Mouse (Mus musculus) lung, embryonic 14.5 days (tissue): ENCODE measurements around the gene Lipa. TPM values are rescaled to one million over a fixed set of nuclear protein-coding genes. Genes with fewer than 3 reads are reported as not detected.
A peak's percentile ranks its signal among the peaks of the same experiment; 100 is the strongest.

ENCODE experiments used
- ATAC-seq: fragments of 200-750 bp; cut with Nextera tagmentation; 2 replicates; pipeline ENCODE4 v1.8.0; 2017; ENCODE audit warnings: mild to moderate bottlenecking, moderate TSS enrichment, moderate library complexity; ENCODE audit not compliant: insufficient read depth
- DNase-seq: peaks from one replicate; pipeline ENCODE4 v3.0.0-alpha.2; 2015
- H3K27ac ChIP-seq: fragments of 300-500 bp; sonication (generic); 2 replicates; pipeline ENCODE4 v1.5.1; 2014; ENCODE audit warnings: low read depth, mild to moderate bottlenecking, moderate library complexity
- H3K27me3 ChIP-seq: fragments of 300-500 bp; sonication (generic); 2 replicates; pipeline ENCODE4 v1.6.1; 2014; ENCODE audit warnings: low read length, control low read depth; ENCODE audit not compliant: insufficient read depth
- H3K36me3 ChIP-seq: fragments of 300-500 bp; sonication (generic); 2 replicates; pipeline ENCODE4 v1.6.1; 2014; ENCODE audit warnings: control low read depth; ENCODE audit not compliant: insufficient read depth
- H3K4me1 ChIP-seq: fragments of 300-500 bp; sonication (generic); 2 replicates; pipeline ENCODE4 v1.6.1; 2014; ENCODE audit warnings: antibody characterized with exemption, control low read depth; ENCODE audit not compliant: insufficient read depth
- H3K4me2 ChIP-seq: fragments of 300-500 bp; sonication (generic); 2 replicates; pipeline ENCODE4 v1.6.1; 2014; ENCODE audit warnings: mild to moderate bottlenecking
- H3K4me3 ChIP-seq: fragments of 300-500 bp; sonication (generic); 2 replicates; pipeline ENCODE4 v1.5.1; 2014; ENCODE audit warnings: low read depth, low read length
- H3K9ac ChIP-seq: fragments of 300-500 bp; sonication (generic); 2 replicates; pipeline ENCODE4 v1.6.1; 2014
- H3K9me3 ChIP-seq: fragments of 300-500 bp; sonication (generic); 2 replicates; pipeline ENCODE4 v1.6.1; 2016; ENCODE audit warnings: low read depth, low read length, control low read depth
- CTCF ChIP-seq: IDR thresholded peaks from 2 replicates; pipeline ENCODE4 v1.5.1; 2016; ENCODE audit warnings: antibody characterized with exemption, low read depth
- WGBS: fragments of 180-500 bp; shearing (Covaris S2); extraction: QIAGEN DNeasy Blood & Tissue Kit; methylation state at CpG from one replicate; pipeline ENCODE4 v1.1.7; 2014; 5-methylcytosine and 5-hydroxymethylcytosine counted together
- polyA plus RNA-seq: library from polyadenylated mRNA; unstranded; fragments of >200 nt; fragmentation: Nextera tagmentation; extraction: Ambion mirVana; gene quantifications from 2 replicates; pipeline ENCODE4 v1.2.1, GENCODE M21; 2014

Gene Lipa
- polyA plus RNA-seq, 1 experiment from 2014 or later = 44.8 TPM

DNA sequence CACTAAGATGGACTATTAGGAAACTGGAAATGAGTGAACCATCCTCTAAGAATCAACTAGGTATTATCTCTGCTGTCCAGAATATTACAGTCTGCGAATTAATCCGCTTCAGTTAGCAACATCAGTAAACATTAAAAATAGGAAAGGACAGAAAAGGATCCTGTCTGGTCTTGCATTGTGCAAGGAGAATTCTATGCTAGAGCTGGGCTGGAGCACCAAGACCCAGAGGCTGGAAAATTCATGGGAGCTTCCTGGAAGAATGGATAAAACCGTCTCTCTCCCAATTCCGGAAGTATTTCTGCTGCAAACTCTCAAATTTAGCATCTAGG is 22.9 kb upstream of the Lipa start:
- Histone ChIP-seq H3K4me3 (peak overlapping the region; percentile 45), H3K27me3 (no peaks in the 10 kb centered on the region), H3K36me3 (no peaks in the 10 kb centered on the region), H3K4me1 (peaks cover 10% of the 10 kb centered on the region; the same call in 1 of the 2 replicates), H3K27ac (peak overlapping the region; percentile 82), H3K9ac (no peak overlapping the region), H3K9me3 (no peaks in the 10 kb centered on the region), H3K4me2 (peak overlapping the region; percentile 66)
- DNase-seq (no peak), ATAC-seq (no peak)
- TF ChIP-seq CTCF = no peak
- 32% methylated on average over 4 of the region's 4 CpGs for whole genome bisulfite sequencing

DNA sequence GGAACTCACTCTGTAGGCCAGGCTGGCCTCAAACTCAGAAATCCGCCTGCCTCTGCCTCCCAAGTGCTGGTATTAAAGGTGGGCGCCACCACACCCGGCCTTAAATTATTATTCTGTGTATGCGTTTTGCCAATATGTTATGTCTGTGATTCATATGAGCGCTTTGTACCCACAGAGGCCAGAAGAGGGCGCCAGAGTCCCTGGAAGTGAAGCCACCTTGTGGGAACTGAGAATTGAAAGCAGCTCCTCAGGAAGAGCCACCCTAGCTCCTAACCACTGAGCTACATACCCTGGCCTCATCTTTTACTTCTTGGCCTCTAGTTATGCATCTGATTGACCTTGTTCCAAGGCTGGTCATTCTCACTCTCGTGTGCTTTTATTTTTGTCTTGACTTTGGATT is 20.7 kb upstream of the Lipa start:
- no peaks in the 10 kb centered on the region for H3K9me3 ChIP-seq
- 32% methylated on average over 7 of the region's 7 CpGs for WGBS
- ATAC-seq = no peak
- no peaks in the 10 kb centered on the region for H3K36me3 ChIP-seq
- H3K4me1 ChIP-seq = peaks cover 3% of the 10 kb centered on the region; the same call in 1 of the 2 replicates
- H3K4me2 ChIP-seq = no peak overlapping the region
- no peaks in the 10 kb centered on the region for H3K27me3 ChIP-seq
- no peak overlapping the region for H3K27ac ChIP-seq
- no peak overlapping the region for H3K4me3 ChIP-seq
- peak; percentile 88 for DNase-seq
- H3K9ac ChIP-seq = no peak overlapping the region
- TF ChIP-seq CTCF = peak; percentile 72

DNA sequence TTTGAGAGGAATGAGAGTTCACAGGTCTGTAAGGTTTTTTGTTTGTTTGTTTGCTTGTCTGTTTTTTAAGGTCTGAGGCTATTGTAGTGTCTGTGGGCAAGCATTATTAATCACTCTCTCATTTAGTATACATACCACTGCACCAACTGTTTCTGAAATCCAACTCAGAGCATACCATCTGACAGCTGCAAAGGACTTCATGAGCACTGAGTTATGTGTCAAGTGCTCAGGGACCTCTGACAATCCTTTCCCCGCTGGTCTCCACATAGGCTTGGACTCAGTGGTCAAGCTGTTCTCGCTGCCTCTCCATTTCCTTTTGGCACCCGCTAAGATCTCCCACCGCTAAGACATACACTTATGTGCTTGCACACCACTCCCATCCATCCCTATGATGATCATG is 18.9 kb upstream of the Lipa start:
- no peaks in the 10 kb centered on the region for H3K4me1 ChIP-seq
- H3K4me2 ChIP-seq = no peak overlapping the region
- TF ChIP-seq CTCF = no peak
- DNase-seq (no peak), ATAC-seq (no peak)
- H3K27ac ChIP-seq = no peak overlapping the region
- H3K4me3 ChIP-seq = no peak overlapping the region
- no peak overlapping the region for H3K9ac ChIP-seq
- H3K9me3 ChIP-seq = no peaks in the 10 kb centered on the region
- WGBS = 85% methylated on average over 4 of the region's 4 CpGs
- no peaks in the 10 kb centered on the region for H3K36me3 ChIP-seq
- H3K27me3 ChIP-seq = no peaks in the 10 kb centered on the region

DNA sequence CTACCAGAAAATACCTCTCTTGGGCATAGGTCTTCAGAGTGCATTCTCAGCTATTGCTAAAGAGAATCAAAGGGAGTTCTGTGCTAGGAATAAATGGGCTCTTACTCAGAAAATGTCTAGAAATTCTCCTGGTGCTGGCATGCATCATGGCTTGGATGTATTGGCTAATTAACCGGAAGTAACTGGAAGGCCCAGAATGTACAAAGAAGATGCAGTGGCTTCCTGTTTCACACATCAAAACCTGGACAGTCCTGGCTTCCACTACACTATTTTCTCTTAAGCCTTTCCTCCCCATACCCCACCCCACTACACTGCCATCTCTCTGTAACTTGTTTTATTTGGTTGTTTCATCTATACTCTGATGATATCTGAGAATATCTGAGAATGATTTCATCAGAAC is 12.1 kb upstream of the Lipa start:
- Histone ChIP-seq H3K4me3 (no peak overlapping the region), H3K4me2 (no peak overlapping the region), H3K36me3 (no peaks in the 10 kb centered on the region), H3K4me1 (no peaks in the 10 kb centered on the region), H3K27me3 (no peaks in the 10 kb centered on the region), H3K9ac (no peak overlapping the region), H3K27ac (no peak overlapping the region), H3K9me3 (no peaks in the 10 kb centered on the region)
- TF ChIP-seq CTCF = no peak
- 81% methylated on average over 1 of the region's 1 CpGs for WGBS
- ATAC-seq (no peak), DNase-seq (no peak)

DNA sequence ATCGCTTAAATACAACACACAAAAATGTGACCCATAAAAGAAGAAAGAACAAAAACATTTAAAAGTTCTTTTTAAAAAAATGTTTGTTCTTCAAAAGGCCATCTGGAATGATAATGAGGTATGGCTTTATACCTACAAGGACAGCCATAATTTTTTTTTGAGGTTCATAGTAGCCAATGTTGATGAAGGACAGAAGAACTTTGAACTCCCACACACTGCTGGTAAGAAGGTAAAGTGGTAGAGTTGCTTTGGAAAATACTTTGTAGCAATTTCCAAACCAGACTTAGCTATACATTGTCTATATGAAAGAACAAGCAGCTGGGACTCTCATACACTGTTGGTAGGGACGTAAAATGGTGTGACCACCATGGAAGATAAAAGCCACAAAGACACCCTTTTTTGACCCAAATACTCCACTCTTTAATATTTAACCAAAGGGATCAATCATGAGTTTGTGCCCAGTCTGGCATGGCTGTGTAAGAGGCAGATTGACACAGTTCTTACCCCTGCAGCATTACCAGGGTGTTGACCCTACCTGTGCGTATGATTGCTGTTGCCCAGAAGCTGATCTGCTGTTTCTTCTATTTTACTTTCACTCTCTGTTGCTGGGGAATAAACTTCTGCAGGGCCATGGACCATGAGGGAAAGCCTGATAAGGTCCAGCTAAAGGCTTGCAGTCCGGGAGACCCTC is 4.9 kb upstream of the Lipa start:
- no peaks in the 10 kb centered on the region for H3K36me3 ChIP-seq
- no peak overlapping the region for H3K4me3 ChIP-seq
- no peaks in the 10 kb centered on the region for H3K4me1 ChIP-seq
- H3K9ac ChIP-seq = no peak overlapping the region
- 88% methylated on average over 4 of the region's 4 CpGs for WGBS
- H3K27ac ChIP-seq = no peak overlapping the region
- no peak overlapping the region for H3K4me2 ChIP-seq
- no peaks in the 10 kb centered on the region for H3K27me3 ChIP-seq
- DNase-seq (no peak), ATAC-seq (no peak)
- H3K9me3 ChIP-seq = no peaks in the 10 kb centered on the region
- no peak for TF ChIP-seq CTCF

DNA sequence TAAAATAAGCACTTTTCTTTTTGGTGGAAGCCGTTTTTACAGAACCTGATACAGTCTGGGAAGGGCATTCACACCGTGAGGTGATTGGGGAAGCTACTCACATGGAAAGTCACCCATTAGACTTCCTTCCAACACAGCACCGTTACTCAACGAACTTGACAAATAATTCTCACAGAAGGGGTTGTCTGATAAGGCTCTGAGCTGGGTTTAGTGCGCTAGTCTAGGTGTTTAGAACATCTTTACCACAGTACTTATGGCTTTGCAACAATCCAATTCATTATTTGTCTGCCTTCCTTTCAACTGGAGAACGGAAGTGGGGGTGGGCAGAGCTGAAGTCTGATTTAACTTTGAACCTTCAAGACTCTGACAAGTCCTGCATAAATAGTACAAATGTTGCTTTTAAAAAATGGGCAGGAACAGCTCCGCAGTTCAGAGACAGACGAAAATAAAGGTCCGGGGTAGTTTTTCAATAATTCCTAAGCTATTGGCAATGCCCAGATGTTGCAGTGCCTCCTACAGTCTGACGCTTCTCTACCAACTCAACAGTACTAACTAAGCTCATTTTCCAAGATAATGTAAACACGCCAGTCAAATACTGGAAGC is 852 bp downstream of the Lipa start:
- DNase-seq (peak; percentile 54), ATAC-seq (no peak; the same call in 1 of the 2 replicates)
- peak overlapping the region; percentile 74 for H3K9ac ChIP-seq
- H3K27me3 ChIP-seq = no peaks in the 10 kb centered on the region
- H3K4me2 ChIP-seq = peak overlapping the region; percentile 82
- peaks cover 4% of the 10 kb centered on the region; the same call in 1 of the 2 replicates for H3K4me1 ChIP-seq
- H3K27ac ChIP-seq = peak overlapping the region; percentile 32; the same call in 1 of the 2 replicates
- peak overlapping the region; percentile 74 for H3K4me3 ChIP-seq
- TF ChIP-seq CTCF = no peak
- WGBS = 5% methylated on average over 11 of the region's 11 CpGs
- no peaks in the 10 kb centered on the region for H3K36me3 ChIP-seq
- H3K9me3 ChIP-seq = no peaks in the 10 kb centered on the region

DNA sequence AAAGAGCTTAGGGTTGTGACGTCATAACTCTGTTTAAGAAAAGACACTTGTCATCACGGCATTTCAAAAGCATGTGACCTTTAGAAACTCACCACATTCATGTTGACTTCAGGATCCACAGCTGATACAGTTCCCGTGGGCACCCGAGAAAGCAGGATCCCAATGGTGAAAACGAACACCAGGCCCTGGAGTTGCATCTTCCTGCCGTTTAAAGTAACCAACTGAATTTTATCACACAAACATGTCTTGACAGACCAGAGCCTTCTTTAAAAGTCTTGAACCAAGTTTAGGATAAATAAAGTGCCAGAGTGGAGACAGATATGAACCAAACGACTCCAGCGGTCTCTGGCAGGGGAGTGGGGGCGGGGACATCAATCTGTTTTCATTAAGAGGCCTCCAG is 2.6 kb downstream of the Lipa start:
- H3K9ac ChIP-seq = no peak overlapping the region
- WGBS = 22% methylated on average over 9 of the region's 9 CpGs
- no peaks in the 10 kb centered on the region for H3K9me3 ChIP-seq
- no peak for TF ChIP-seq CTCF
- peak overlapping the region; percentile 1; the same call in 1 of the 2 replicates for H3K4me2 ChIP-seq
- peaks cover 4% of the 10 kb centered on the region; the same call in 1 of the 2 replicates for H3K4me1 ChIP-seq
- no peaks in the 10 kb centered on the region for H3K27me3 ChIP-seq
- no peaks in the 10 kb centered on the region for H3K36me3 ChIP-seq
- ATAC-seq (no peak), DNase-seq (peak; percentile 35)
- H3K27ac ChIP-seq = no peak overlapping the region
- no peak overlapping the region for H3K4me3 ChIP-seq
